Mouse (Mus musculus) lung, adult 10 weeks (tissue): ENCODE data around the gene Sept12. TPM values are rescaled to one million over a fixed set of nuclear protein-coding genes. Genes with fewer than 3 reads are reported as not detected.

Experiments used
- polyA plus RNA-seq: library from polyadenylated mRNA; stranded (reverse); fragments of 350-450 nt; fragmentation: Illumina TruSeq; extraction: RNeasy Lipid Tissue Mini Kit (QIAGEN cat#74804); gene quantifications from one replicate; pipeline ENCODE4 v1.2.3, GENCODE M21; 2014; ENCODE audit warnings: low read depth, low replicate concordance; ENCODE audit not compliant: insufficient read depth

The Sept12 gene
- not detected for polyA plus RNA-seq

DNA sequence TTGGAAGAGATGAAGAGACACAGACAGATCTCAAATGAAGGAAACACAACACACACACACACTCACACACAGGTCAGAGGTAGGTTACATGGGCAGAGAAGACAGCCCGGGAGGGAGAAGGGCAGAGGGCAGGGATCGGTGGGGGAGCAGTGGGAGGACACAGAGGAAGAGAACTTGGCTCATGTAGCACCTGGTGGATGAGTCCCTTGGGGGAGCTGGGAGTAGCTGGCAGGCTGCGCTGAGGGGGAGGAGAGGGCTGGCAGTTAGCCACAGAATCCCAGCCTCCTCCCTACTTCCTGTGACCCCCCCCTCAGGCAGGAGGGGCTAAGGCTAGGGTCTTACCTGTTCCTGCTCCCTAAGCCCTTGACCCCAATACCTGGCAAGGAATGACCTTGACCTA, at the start of gene Sept12:
Gene Sept12, minus strand, starts transcription at position 300 of the 400 bp plus-strand sequence.

DNA sequence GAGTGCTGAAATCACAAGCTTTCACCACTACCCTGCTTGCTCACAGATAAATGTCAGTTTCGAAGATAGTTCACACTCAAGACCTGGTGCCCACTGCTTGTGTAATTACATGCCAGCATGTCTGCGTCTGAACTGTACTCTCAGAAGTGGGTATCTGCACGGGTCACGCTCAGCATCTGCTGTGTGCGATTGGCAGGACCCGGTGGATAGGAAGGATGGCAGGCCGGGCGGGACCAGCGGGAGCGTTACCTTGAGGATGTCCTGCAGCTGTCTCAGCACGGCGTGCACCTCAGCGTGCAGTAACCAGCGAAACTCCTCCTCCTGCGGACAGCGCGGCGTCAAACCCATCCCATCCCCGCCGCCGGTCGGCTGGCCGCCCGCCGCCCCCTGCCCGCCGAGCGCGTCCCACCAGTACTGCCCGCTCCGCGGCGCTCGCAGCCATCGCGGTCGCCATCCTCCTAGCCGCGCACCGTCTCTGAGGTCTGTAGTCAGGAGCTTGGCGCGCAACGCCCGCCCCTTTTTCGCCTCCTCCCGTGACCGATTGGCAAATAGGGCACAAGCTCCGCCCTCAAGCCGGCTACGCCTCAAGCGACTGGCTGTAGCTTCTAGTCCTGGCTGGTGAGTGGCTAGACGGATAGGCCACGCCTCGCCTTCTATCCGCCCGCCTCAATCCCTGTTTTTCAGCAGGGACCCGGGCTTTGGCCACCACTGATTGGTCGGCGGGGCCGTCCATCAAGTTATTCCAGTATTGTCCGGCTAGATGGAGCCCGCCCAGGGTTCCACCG, 15.6 kb upstream of the Sept12 start, which contains the start of gene Rogdi:
Gene Rogdi, minus strand, starts transcription at position 500 of the 785 bp plus-strand sequence.

DNA sequence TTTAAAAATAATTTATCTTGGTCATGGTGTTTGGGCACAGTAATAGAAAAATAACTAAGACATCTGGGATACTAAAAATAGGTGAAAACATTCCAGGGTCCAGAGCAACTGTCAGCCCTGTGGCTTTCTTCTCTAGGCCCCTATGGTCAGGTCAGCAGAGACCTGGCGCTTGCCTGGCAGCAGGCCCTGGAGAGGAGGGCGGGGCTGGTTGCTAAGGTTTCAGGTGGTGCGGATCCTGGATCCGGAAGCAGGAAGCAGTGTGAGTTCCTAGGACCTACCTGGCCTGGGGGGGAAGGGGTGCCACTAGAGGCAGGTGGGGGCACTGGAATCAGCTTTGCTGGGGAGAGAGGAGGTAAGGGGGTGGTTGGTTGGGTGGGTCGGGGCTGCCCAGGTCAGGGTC, 9.4 kb upstream of the Sept12 start, which contains the start of gene Smim22:
Gene Smim22, plus strand, starts transcription at position 222 of the 400 bp plus-strand sequence.

GRCm38 (mm10) chr16:4963797-4964709, 33.6 kb downstream of the Sept12 start, which contains the start of gene Anks3:
TSS of gene Anks3 (minus strand) at chr16:4964205.

DNA sequence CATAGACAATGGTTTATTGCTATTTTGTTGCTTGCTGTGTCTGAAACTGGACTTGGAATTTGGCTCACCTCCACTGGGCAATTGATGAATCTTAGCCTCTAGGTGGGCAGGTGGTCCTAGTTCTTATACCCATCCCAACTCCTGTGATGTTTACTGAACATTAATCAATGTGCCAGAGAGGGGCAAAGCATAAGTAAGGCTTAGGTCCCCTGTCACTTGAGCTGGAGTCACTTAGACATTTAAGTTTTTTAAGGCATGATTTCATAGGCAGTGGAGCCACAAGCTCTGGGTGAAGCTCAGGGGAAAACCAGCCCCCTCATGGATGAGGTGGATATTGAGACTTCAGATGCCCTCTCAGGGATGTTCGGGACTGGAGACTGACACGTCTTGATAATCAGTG, 59.2 kb downstream of the Sept12 start, which contains the start of gene Nudt16l1:
Gene Nudt16l1, plus strand, starts transcription at position 301 of the 400 bp plus-strand sequence.

Other genes with a start within 250 kb of the Sept12 start
- 24.1 TPM for gene Cdip1, start 207.6 kb downstream of the Sept12 start, polyA plus RNA-seq
- gene 4930562C15Rik, start 162.4 kb downstream of the Sept12 start, polyA plus RNA-seq, result 1.4 TPM
- 32.6 TPM for gene Ubald1, start 117.5 kb downstream of the Sept12 start, polyA plus RNA-seq
- 34.5 TPM for gene Mgrn1, start 111.6 kb downstream of the Sept12 start, polyA plus RNA-seq
- 44.3 TPM for gene Nudt16l1, start 59.1 kb downstream of the Sept12 start, polyA plus RNA-seq
- gene Anks3, start 33.6 kb downstream of the Sept12 start, polyA plus RNA-seq, result 23.2 TPM
- 90.9 TPM for gene Smim22, start 9.4 kb upstream of the Sept12 start, polyA plus RNA-seq
- 43.6 TPM for gene Rogdi, start 15.7 kb upstream of the Sept12 start, polyA plus RNA-seq
- 45.3 TPM for gene Glyr1, start 52.0 kb upstream of the Sept12 start, polyA plus RNA-seq
- gene Ubn1, start 52.2 kb upstream of the Sept12 start, polyA plus RNA-seq, result 15.9 TPM
- gene Ppl, start 134.6 kb upstream of the Sept12 start, polyA plus RNA-seq, result 9.1 TPM
- gene Sec14l5, start 149.3 kb upstream of the Sept12 start, polyA plus RNA-seq, result 0.61 TPM
- gene Nagpa, start 206.2 kb upstream of the Sept12 start, polyA plus RNA-seq, result 17.1 TPM
- gene AU021092, start 224.4 kb upstream of the Sept12 start, polyA plus RNA-seq, result 141 TPM
- gene Alg1, start 235.8 kb upstream of the Sept12 start, polyA plus RNA-seq, result 33.7 TPM